Mouse (Mus musculus): ENCODE measurements around the gene Efcab11.
"Not testable (repeated sequence)": the region's sequence is repeated elsewhere in the genome, so short reads cannot be mapped to it uniquely, and the experiment has no call there.

The Efcab11 gene

DNA sequence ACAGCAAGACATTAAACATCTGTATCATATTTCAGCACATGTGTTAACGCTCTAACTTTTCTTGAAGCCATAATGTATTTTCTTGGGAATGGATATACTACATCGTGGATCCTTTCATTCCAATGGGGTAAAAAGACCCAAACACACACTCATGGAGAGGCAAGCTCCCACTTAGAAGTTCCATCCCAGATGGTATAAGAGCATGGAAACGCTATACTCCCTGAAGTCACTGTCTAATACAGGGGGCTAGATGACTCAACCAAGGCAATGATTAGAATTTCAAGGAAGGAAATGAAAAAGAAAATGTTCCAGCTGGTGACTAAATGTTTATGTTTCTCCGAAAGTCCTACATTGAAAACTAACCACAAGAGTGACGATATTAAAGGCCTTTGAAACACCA is 76.3 kb downstream of the Efcab11 start:
- DNase-seq (ENCODE audit: low read depth, low spot score), result no peak

DNA sequence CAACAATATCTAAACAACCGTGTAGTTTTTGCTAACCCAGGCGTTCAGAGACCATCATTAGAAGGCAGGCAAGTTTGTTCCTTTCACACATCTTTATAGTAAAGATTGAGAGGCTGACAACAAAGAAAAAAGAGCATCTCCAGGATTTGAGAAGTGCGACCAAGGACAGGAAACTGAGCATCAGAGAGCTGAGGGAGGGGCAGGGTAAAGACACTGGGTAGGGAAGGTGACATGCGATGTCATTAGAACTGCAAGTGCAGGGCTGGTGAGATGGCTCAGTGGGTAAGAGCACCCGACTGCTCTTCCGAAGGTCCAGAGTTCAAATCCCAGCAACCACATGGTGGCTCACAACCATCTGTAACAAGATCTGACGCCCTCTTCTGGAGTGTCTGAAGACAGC is 77.5 kb downstream of the Efcab11 start:
- DNase-seq (ENCODE audit: low read depth, low spot score), result not testable (repeated sequence)

DNA sequence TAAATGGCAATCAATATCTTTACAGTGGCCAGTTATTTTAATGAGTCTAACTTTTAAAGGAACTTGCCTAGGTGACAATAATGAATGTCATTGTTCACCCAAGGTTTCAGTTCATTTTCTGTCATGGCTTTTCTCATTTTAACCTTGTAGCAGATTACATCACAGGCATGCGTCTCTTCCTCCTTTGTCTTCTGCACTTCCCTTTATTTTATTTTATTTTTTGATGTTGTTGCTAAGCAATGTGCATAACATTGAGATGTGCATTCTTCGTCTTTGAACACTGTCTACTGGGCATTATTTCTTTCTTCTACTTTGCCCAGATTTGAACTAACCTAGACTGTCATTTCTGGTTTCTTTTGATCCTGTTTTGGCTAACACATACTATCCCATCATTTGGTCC is 88.3 kb downstream of the Efcab11 start:
- no peak for DNase-seq (ENCODE audit: low read depth, low spot score)

DNA sequence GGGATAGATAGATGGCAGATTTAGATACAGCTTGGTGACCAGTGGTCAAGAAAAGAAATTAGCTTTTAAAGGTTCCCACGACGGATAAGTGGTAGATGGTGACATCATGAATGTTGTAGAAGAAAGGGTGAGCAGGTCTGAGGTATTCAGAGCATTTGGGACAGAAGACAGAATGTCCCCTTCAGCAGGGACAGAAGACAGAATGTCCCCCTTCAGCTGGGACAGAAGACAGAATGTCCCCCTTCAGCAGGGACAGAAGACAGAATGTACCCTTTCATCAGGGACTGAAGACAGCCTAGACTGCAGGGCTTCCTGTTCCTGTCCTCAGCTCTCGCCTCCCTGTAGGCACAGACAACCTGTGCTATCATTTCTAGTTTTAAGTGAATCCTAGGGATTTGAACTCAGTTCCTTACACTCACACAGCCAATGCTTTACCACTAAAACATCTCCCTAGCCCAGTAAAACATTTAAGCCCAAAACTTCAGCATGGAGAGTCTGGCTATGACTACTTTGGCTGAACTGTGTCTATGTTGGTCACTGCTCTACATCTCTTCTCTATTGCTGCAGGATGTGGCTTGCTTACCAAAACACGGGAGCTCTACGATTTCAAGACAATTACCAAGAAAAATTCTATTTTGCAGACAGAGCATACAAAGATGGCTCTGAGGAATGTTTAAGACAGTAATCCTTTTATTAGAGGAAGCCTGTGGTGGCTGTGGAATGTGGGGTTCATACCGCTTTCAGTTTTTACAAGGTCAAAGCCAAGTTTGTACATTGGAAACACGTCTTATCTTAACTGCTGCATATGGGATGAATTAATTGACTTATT is 89.2 kb downstream of the Efcab11 start:
- DNase-seq (ENCODE audit: low read depth, low spot score), result no peak

DNA sequence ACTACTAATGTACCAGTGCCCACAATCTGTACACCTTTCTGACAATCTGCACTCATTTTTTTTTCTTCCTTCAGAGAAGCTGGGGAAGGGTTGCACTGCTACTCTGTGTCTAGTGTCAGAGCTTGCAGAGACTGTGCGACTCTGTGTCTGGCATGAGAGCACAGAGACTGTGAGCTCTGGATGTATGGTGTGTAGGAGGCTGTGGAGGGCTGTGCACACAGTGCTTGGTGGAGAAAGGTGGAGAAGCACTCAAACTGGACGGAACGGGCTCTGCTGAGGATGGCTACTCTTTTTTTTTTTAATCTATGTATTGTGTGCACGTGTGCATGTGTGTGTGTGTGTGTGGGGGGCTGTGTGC is 90.1 kb downstream of the Efcab11 start:
- no peak for DNase-seq (ENCODE audit: low read depth, low spot score)

DNA sequence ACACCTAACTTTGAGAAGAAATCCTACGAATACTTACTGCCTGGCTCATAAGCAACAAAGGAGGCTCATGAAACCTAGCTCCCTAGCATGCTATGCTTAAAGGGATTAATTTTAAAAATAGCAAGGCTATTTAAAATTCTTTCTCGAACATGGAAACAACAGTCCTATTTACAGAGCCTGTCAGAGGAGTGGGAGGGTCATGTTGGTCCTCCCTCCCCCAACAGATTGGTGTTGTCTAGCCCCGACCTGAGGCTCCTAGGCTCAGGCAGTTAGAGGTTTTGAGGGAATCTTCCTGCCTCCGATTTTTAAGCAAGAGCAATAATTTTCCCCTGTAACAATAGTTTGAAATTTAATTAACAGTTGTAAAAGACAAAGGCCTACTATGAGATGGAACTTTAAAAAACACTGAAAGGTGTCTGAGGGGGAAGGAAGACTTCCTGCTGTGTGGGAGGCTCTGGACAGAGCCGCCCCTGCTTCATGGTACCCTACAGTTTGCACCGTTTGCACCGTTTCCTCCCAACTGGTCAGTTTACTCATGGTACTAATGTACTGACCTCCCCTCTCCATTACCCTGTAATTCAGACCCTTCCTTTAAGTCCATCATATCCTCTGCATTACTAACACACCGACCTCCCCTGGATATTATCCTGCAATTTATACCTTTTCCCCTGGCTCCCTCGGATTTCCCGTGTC is 90.6 kb downstream of the Efcab11 start:
- no peak for DNase-seq (ENCODE audit: low read depth, low spot score)

DNA sequence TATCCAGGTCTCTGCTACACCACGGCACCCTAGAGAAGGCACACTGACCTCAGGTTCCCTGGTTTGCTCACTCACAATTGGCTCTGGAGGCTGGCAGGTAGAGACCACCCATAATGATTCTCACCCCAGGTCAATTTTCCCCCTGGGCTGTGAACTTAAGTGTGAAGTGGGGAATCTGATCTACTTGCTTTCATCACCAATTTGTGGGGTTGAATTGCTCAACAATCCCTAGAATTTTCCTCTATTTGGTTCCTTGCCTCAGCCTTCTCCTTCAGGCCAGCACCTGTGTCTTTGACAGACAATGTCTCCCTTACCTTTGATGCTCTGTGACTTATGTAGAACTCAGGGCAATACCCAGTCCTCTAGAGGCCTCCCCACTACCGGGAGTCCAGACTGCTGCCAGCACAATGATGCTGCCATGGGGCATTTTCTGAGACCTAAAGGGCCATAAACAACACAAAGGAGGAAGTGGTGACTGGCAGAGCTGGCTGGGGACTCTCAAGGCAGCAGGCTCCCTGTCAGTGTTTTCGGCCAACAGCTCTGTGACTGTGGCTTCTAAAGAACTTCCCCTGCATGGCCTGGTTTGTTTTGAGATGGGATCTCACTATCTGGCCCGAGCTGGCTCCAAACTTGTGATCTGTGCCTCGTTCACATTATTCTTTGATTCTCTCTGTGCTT is 94.8 kb downstream of the Efcab11 start:
- DNase-seq (ENCODE audit: low read depth, low spot score), result no peak

DNA sequence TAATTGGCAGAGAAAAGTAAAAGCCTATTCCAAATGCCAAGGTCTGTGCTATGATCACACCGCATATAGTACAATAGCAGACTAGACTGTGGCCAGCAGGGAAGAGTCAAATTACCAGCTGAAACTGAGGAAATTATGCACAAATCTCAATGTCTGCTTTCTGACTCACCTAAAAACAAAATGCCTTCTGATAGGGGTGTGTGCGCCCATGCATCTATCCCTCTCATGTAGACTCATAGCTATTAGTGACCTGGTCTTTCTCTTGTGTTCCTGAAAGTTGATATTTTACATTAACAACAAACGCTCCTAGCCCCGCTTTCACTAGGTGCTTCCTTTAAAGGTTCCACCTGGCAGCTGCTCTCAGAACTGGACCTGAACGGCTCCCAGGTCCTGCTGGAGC is 102.5 kb downstream of the Efcab11 start:
- DNase-seq (ENCODE audit: low read depth, low spot score), result no peak

DNA sequence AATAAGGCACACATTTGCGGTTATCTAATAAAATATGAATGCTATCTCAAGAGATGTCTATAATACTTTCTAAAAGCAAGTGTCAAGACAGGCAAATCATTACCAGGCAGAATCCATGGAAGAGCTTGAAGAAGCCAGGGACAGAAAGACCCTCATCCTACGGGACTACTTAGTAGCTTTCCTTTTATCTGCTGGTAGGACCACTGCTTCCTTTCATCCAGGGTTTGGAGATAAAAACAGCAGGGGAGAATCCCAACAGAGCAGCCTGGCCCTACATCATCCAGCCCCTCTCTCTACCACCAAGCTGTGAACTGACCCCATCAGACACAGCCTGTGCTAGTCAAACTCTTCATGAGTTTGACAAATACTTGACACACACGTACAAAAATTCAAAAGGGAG is 103.8 kb downstream of the Efcab11 start:
- DNase-seq (ENCODE audit: low read depth, low spot score), result no peak

DNA sequence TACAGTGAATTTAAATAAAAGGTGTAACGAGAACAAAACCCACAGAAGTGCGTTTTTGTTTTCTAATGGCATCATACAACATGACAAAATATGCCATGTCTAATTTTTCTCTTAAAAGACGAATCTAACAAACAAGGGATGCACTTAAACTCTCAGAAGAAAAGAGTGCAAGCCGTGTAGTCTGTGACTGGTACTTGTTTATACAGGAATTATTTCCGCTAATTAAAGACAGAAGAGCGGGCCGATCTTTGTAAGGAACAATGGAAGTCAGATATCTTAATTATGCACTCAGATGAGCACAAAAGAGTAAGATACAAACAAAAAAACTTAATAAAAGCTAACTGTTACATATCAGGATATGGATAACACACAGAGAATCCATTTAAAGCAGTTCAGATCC is 104.3 kb downstream of the Efcab11 start:
- no peak for DNase-seq (ENCODE audit: low read depth, low spot score)

DNA sequence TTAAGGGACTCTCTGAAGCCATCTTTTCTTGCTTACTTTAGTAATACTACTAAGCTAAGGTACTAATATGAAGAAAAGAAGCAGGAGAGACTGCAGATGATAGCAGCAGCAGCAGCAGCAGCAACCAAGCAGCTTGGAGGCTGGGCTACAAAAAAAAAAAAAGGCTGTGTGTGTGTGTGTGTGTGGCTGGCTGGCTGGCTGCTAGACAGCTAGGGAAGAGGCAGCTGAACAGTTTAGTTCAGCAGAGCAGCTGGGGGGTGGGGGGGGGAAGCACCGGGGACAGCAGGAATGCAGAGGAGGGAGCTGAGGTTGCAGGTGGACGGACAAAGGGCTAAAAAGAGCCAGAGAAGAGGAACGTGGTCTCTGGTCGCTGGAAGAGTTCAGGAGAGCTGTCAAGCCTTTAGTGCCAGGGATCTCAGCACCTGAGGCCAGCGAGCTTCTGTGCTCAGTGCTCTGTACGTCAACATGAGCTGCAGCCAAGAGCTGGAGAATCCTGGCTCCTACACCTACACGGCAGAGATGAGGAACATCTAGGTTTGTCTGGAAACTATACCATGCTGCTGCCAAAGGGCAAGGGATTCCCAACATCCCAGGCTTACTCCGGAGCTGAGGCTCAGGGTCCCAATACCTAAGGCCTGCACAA is 107.6 kb downstream of the Efcab11 start:
- no peak for DNase-seq (ENCODE audit: low read depth, low spot score)

DNA sequence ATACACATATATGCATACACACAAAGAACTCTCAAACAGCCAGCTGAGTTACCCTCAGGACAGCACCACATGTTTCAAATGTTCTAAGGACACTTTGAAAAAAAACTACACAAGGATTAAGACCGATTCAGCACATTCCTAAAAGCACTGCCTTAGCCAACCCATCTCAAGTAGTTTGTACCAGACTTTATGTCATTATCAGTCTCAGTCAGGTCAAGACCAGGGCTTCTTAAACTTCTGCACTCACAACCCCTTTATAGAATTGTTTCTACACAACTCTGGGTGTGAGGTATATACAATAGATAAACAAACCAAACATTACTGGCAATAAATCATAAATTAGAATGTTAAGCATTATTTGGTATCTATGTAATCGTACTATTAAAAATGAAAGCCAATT is 109.4 kb downstream of the Efcab11 start:
- DNase-seq (ENCODE audit: low read depth, low spot score), result no peak

DNA sequence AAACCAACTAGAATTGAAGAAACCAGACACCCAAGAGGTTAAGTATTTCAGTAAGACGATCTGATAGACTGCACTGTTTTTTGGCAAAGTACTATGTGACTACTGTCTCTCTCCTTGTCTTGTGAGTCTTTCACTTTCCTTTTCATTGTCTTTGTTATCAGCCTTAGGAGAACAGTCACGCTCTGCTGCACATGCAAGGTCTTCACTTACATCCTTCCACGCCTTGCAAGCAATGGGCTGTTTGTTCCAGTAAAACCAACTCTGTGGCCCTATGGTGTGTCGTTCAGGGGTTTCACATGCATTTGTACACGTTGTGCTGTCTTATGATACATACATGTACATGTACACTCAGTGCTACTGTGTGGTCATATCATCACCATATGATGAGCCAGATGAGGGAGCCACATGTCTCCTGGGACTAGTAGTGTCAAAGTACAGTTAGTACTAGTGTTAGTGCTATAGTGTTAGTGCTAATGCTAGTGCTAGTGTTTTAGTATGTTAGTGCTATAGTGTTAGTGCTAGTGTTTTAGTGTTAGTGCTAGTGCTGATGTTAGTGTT is 110.5 kb downstream of the Efcab11 start:
- DNase-seq (ENCODE audit: low read depth, low spot score), result peak; percentile 7

DNA sequence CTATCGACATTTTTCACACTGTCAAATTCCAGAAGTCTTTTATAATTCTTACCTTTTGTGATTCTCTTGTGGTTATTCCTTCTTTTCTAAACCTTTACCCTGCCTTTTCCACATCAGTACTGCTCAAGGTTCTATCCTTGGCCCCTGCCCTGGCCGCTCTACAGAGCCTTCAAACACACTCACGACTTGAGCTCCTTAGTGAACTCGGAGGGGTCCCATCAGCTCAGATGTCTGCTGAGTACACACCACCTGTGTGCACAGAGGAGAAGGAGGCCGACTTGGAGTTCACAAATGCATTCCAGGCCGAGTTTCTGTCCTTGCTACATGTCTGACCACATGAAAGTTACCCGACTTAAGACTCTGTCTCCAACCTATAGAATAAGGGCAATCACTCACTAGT is 113.2 kb downstream of the Efcab11 start:
- no peak for DNase-seq (ENCODE audit: low read depth, low spot score)

DNA sequence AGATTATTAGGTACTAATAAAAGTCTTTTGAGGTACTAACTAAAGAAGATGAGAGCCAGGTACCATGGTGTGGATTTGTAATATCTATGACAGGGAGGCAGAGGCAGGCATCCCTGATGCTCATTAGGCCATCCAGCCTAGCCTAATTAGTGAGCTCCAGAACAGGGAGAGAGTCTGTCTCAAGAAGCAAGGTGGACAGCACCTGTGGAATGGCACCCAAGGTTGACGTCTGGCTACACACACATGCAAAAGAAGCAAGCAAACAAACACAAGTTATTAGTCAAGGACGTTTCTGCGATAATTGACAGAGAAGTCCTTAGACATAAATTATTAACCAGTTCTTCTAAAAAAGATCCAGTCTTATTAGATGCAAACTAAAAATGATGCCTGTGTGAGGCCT is 114.6 kb downstream of the Efcab11 start:
- DNase-seq (ENCODE audit: low read depth, low spot score), result no peak

DNA sequence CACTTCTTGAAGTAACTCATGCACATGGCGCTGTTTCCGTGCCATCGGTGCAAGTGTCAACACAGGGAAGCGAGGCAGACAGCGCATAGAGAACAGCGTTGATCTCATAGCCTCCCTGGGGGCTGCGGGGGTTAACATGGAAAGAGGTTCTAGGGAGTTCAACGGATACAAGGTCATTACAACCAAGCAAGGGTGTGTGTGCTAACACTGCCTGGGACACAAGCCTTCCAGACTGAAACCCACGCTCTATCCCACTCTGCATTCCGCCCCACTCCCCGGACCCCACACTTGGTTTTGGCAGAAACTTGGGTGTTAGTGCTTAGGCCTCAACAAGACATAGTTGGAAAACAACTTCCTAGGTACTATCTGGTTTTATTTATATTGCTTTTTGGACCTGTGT is 116.5 kb downstream of the Efcab11 start:
- DNase-seq (ENCODE audit: low read depth, low spot score), result peak; percentile 8

DNA sequence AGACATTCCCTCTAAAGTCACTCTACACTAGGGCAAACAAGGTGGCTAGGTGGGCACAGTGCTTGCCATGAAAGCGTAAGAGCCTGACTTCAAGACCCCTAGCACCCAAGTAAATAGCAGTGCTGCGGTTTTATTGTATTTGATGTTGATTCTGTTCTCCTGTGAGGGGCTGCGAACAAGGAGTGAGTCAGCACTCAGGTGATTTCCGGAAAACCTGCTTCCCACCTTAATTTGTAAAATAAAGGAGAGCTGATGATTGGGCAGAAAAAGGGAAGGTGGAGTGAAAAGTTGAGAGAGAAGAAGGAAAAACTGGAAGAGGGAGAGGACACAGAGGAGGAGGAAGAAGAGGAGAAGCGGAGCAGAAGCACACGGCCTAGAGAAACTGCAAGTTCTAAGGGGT is 118.3 kb downstream of the Efcab11 start:
- peak; percentile 56 for DNase-seq (ENCODE audit: low read depth, low spot score)

DNA sequence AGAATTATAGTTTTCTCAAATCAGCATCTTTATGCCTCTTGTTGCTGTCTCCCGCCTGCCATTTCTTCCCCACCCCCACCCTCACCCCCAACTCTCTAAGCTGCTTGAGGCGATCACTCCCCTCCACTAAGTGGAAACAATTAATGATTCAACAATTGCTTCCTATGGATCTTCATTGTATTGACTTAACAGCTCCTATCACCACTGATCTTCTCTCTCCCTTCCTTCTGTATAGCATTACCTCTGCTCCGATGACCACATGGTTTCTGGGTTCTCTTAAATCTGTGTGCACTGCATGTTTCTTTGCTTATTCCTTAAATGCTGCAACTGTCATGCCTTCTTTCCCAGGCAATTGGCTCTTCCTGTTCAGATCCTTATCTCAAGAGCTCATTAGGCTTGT is 120.2 kb downstream of the Efcab11 start:
- no peak for DNase-seq (ENCODE audit: low read depth, low spot score)

DNA sequence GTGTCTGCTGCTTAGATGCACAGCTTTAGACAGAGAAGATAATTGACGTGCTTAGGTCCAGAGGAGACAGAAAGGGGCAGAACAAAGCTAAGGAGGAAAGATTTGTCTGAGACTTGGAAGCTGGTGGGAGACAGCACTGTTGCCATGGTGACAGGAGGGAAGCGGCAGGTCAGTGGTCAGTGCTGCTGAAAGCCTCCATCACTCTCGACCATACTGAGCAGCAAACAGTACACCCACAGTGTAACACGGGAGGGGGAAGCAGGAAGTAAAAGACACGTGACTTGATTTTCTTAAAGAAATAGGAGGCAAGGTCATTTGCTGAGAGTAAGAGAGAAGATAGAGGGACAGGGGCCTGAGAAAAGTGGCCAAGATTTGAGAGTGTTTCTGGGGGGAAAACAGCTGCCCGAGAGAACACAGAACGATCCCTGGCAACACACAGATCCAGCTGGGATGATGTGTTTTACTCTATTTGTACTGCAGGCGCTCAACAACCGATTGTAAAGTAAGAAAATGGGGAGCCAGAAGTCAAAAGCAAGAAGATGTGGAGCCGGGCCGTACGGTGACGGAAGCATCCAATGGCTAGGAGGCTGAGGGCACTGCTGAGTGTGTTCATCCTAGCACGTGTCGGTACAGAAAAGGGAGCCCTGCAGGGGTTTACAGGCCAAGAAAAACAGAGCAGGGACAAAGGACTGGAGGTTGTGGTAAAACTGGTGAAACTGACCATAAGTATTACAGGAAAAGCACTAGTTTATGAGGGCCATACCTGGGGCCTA is 126.3 kb downstream of the Efcab11 start:
- peak; percentile 23 for DNase-seq (ENCODE audit: low read depth, low spot score)

DNA sequence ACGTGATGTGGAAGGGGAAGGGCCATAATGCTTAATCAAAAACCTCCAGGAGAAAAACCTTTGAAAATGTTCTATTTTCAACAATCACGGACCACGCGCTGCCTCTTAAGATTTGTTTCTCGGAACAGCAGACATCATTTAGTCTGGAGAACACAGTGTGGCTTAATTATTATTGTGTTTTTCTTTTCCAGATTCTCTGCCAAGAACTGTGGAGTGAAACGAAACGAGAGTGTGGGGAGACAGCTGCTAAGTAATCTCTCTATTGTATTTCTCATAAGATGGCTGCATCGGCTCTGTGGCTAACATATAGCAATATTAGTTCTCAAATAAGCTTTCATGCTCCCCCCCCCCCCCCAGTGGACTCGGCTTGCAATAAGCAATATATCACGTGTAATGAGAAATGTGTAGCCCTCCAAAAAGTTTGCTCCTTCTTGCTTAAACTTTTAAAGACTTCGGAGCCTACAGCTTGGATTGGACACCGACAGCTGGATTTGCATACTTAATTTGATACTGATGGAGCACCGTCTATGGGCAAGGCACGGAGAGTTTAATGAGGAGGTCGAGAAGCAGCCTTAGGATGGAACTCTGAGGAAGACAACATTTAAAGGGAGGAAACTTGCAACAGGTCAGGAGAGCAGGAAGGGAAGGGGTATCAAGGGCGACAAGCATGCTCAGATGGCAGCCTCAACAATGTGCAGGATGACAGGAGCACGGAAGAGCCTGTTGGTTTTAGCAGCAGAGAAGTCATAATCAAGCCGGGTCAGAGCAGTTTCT is 127.1 kb downstream of the Efcab11 start:
- no peak for DNase-seq (ENCODE audit: low read depth, low spot score)
